Mouse (Mus musculus) kidney, adult 2 months (tissue): Measurements from ENCODE around the gene Olfr666. TPM values are rescaled to one million over a fixed set of nuclear protein-coding genes. Genes with fewer than 3 reads are reported as not detected.
"Not testable (repeated sequence)": the region's sequence is repeated elsewhere in the genome, so short reads cannot be mapped to it uniquely, and the experiment has no call there.

Experiments used
- DNase-seq: peaks from one replicate; pipeline ENCODE4 v3.0.0; 2021
- H3K27ac ChIP-seq: fragments of 200-500 bp; 2 replicates; pipeline ENCODE4 v1.5.1; 2012; ENCODE audit warnings: low read depth, low read length, control low read depth, inconsistent platforms; ENCODE audit not compliant: insufficient read depth
- H3K27me3 ChIP-seq: fragments of 200-500 bp; replicated peaks from 2 replicates; pipeline ENCODE4 v1.6.1; 2012; ENCODE audit warnings: mild to moderate bottlenecking, moderate library complexity, low read length, inconsistent platforms; ENCODE audit not compliant: control insufficient read depth, insufficient read depth
- H3K36me3 ChIP-seq: fragments of 200-500 bp; 2 replicates; pipeline ENCODE4 v1.6.1; 2012; ENCODE audit warnings: mild to moderate bottlenecking, moderate library complexity, low read length, inconsistent platforms; ENCODE audit not compliant: control insufficient read depth, insufficient read depth
- H3K4me1 ChIP-seq: fragments of 200-500 bp; 2 replicates; pipeline ENCODE4 v1.6.1; 2011; ENCODE audit warnings: low read length; ENCODE audit not compliant: control insufficient read depth, insufficient read depth
- H3K4me3 ChIP-seq: fragments of 200-500 bp; 2 replicates; pipeline ENCODE4 v1.5.1; 2011; ENCODE audit warnings: mild to moderate bottlenecking, low read depth, low read length, control low read depth; ENCODE audit not compliant: insufficient read depth
- CTCF ChIP-seq: fragments of 200-500 bp; conservative IDR thresholded peaks from 2 replicates; pipeline ENCODE4 v1.5.1; 2011; ENCODE audit warnings: low read depth, mild to moderate bottlenecking, control low read depth, low read length, moderate library complexity, mixed read lengths; ENCODE audit not compliant: insufficient read depth, insufficient read length
- POLR2A ChIP-seq: fragments of 200-500 bp; IDR thresholded peaks from one replicate; pipeline ENCODE4 v1.6.1; 2011; ENCODE audit warnings: low read depth, low read length, control low read depth
- WGBS: fragments of 180-500 bp; shearing (Covaris S2); methylation state at CpG from one replicate; pipeline ENCODE4 v1.1.7; 2018; 5-methylcytosine and 5-hydroxymethylcytosine counted together
- polyA plus RNA-seq: library from polyadenylated mRNA; depleted of rRNA; stranded (reverse); fragments of >200 nt; gene quantifications from 2 replicates; pipeline ENCODE4 v1.2.3, GENCODE M21; 2012; rRNA removed

The Olfr666 gene
- polyA plus RNA-seq, result not detected in 2 replicates

GRCm38 (mm10) chr7:104895852-104896251 is at the start of gene Olfr666:
Olfr666 (minus strand) TSS chr7:104895952.
- no peaks in the 10 kb centered on the region for H3K4me1 ChIP-seq
- H3K27ac ChIP-seq, result no peak within 1 kb of the TSS
- WGBS, result 82% methylated on average over 2 of the region's 2 CpGs
- no peaks in the 10 kb centered on the region for H3K27me3 ChIP-seq
- no peaks in the 10 kb centered on the region for H3K36me3 ChIP-seq
- no peak within 1 kb of the TSS for H3K4me3 ChIP-seq
- TF ChIP-seq CTCF, result no peak
- TF ChIP-seq POLR2A, result no peak
- no peak for DNase-seq

DNA sequence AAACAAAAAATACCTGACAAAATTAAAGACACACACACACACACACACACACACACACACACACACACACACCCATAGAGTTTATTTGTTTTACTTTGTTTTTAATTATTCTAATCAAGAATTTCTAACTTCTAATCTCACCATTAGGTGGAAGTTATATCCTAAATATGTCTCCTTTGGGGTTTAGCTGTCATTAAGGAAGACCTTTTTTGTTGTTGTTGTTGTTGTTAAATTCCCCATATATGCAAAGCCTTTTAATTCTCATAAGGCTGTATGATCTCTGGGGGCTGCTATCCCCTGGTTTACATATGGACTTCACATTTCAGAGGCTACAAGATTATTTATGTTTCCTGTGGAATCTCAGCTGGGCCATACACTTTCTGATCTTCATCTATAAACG is 38.2 kb upstream of the Olfr666 start, which contains the start of gene Olfr669:
Gene Olfr669, plus strand, starts transcription at position 301 of the 400 bp plus-strand sequence.
- Histone ChIP-seq H3K27me3 (no peaks in the 10 kb centered on the region), H3K4me1 (no peaks in the 10 kb centered on the region), H3K27ac (no peak within 1 kb of the TSS), H3K4me3 (no peak within 1 kb of the TSS), H3K36me3 (no peaks in the 10 kb centered on the region)
- DNase-seq, result no peak
- TF ChIP-seq CTCF, result no peak
- no peak for TF ChIP-seq POLR2A
- WGBS, result 83% methylated on average over 1 of the region's 1 CpGs

GRCm38 (mm10) chr7:104927957-104928356 is 32.2 kb upstream of the Olfr666 start, which contains the start of gene Olfr668:
Olfr668 (minus strand) TSS chr7:104928057.
- DNase-seq, result no peak
- Histone ChIP-seq H3K27me3 (no peaks in the 10 kb centered on the region), H3K36me3 (no peaks in the 10 kb centered on the region), H3K4me1 (no peaks in the 10 kb centered on the region), H3K4me3 (no peak within 1 kb of the TSS), H3K27ac (no peak within 1 kb of the TSS)
- WGBS, result 67% methylated on average over 1 of the region's 1 CpGs
- TF ChIP-seq POLR2A, result no peak

DNA sequence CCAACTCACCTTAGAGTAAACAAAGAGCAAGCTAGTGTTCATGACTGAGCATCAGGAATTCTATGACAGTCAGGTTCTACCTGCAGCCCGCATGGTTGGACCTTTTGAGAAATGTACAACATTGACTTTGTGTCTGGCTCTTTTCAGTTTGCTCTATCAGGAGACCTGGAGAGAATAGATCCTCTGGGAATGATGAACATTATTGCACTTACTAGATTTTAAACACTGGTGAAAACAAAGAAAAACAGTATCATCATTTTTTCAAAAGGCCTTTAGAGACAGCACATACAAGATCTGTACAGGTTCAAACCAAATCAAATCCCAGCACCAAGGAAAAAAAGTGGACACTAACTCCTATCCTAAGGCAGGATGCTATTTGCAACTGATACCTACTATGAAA is 25.6 kb upstream of the Olfr666 start, which contains the start of gene Olfr667:
Gene Olfr667, minus strand, starts transcription at position 101 of the 400 bp plus-strand sequence.
- Histone ChIP-seq H3K4me3 (no peak within 1 kb of the TSS), H3K4me1 (no peaks in the 10 kb centered on the region), H3K36me3 (no peaks in the 10 kb centered on the region), H3K27ac (no peak within 1 kb of the TSS), H3K27me3 (no peaks in the 10 kb centered on the region)
- 86% methylated on average over 1 of the region's 1 CpGs for WGBS
- no peak for DNase-seq
- TF ChIP-seq CTCF (no peak), POLR2A (no peak)

DNA sequence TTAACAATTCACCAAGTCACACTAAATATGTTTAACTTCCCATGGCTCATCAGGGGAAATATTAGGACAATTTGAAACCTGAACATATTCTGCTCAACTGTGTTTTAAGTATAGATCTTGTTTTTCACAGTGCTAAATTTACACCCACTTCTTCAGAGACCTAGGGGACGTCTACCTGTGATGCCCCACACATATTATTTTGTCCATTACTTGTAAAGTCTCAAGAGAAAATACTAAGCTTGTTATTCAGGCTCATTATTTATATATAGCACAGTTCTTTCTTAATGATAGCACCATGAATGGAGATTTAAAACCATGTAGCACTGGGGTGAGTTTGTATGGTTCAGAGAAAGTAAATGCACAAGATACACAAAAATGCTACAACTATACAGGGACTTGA is 18.0 kb downstream of the Olfr666 start, which contains the start of gene Olfr665:
Gene Olfr665, plus strand, starts transcription at position 301 of the 400 bp plus-strand sequence.
- no peak for TF ChIP-seq POLR2A
- TF ChIP-seq CTCF, result no peak
- DNase-seq, result no peak
- H3K27ac ChIP-seq, result no peak within 1 kb of the TSS
- H3K4me3 ChIP-seq, result no peak within 1 kb of the TSS
- H3K4me1 ChIP-seq, result no peaks in the 10 kb centered on the region
- no peaks in the 10 kb centered on the region for H3K36me3 ChIP-seq
- WGBS, result 42% methylated on average over 1 of the region's 1 CpGs
- H3K27me3 ChIP-seq, result no peaks in the 10 kb centered on the region

- no peak overlapping the region for H3K4me3 ChIP-seq
- DNase-seq, result no peak
- TF ChIP-seq CTCF, result no peak
- no peak for TF ChIP-seq POLR2A
Observed at GRCm38 (mm10) chr7:104861381-104861780, 34.4 kb downstream of the Olfr666 start.

DNA sequence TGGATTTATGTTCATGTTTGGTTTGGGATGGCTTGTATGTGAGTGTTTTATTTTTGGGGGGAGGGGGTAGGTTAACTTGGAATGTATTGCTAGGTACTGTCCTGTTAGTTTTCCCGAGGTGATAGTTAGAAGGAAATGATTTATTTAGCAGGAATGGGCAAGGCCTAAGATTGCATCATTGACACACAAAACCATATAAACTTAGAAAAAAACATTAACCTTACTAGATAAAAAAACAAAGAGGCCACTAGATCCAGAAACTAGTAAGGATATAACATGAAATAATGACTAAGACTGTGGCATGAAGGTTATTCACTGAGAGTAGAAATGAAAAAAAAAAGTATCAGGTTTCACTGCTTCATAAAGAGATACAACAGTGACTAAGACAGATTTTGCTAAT is 38.1 kb downstream of the Olfr666 start:
- DNase-seq, result no peak
- H3K27me3 ChIP-seq, result no peaks in the 10 kb centered on the region
- 26% methylated on average over 1 of the region's 1 CpGs for WGBS
- no peak for TF ChIP-seq POLR2A
- no peak for TF ChIP-seq CTCF
- H3K4me1 ChIP-seq, result no peaks in the 10 kb centered on the region
- H3K4me3 ChIP-seq, result no peak overlapping the region
- no peaks in the 10 kb centered on the region for H3K36me3 ChIP-seq
- H3K27ac ChIP-seq, result no peak overlapping the region

More at GRCm38 (mm10) chr7:104861381-104861780, 34.4 kb downstream of the Olfr666 start:
- Histone ChIP-seq H3K27me3 (no peaks in the 10 kb centered on the region), H3K27ac (no peak overlapping the region), H3K36me3 (no peaks in the 10 kb centered on the region), H3K4me1 (no peaks in the 10 kb centered on the region)
- 82% methylated on average over 3 of the region's 3 CpGs for WGBS

DNA sequence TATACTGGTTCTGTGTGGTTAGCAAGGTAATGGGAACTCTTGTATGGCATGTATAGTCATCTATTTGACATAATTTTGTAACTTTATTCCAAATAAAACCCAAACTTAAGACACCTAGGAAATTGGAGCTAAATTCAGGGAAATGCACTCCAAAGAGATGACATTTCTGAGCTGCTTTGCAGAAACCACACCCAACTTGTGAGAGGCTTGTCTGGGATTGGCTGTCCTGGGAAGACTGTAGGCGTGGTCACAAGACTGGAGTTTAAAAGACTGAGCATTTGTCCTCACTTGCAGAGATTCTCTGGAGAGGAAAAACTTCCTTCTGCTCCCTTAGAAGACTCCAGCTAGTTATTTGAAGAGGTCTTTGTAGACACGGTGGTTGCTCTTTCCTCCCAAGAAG is 39.0 kb downstream of the Olfr666 start, which contains the start of gene Usp17la:
Gene Usp17la, plus strand, starts transcription at position 301 of the 400 bp plus-strand sequence.
- H3K4me3 ChIP-seq, H3K27ac ChIP-seq, H3K4me1 ChIP-seq, DNase-seq, H3K36me3 ChIP-seq, H3K27me3 ChIP-seq: not testable (repeated sequence)
- 63% methylated on average over 2 of the region's 2 CpGs for WGBS
